17 mouse cellular contexts compared by ENCODE assay signal in genomic region chr12:71970791-71971654, GRCm38 (mm10).
DNase-seq lines count a peak whose midpoint lies in the region; ATAC-seq and TF ChIP-seq lines count a peak whose summit lies in the region.
"Had no signal": no experiment of that assay in that cellular context is flagged by ENCODE, and none has a peak within 500 bp of the region (broad histone marks: within the 10 kb centered on the region; RNA-seq: fewer than 3 reads in every experiment).

No protein-coding gene starts in this region.

- 46% methylated on average over 9 of the region's 9 CpGs for WGBS in intestine, embryonic 14.5 days
- 57% methylated on average over 9 of the region's 9 CpGs for WGBS in intestine, postnatal 0 days
- WGBS in liver, embryonic 14.5 days (ENCODE audit: insufficient replicate concordance): 50% methylated on average over 9 of the region's 9 CpGs

- no peak for TF ChIP-seq EP300 in MEL (IDR thresholded peaks at IDR 0.05; ENCODE audit: low read depth in 1 of 2, low read length in 2 of 2)
- TF ChIP-seq EP300 in liver, embryonic 14.5 days (IDR thresholded peaks at IDR 0.05; ENCODE audit: low read depth): 0 out of 2 replicates have a peak, but pooled peaks have one; percentile 15

- ATAC-seq in intestine, embryonic 14.5 days (replicated peaks; ENCODE audit: low FRiP score, low TSS enrichment, low read depth): no peak
- no peak for ATAC-seq in intestine, postnatal 0 days
- peak; percentile 57; the same call in 1 of the 2 replicates for ATAC-seq in liver, embryonic 14.5 days (ENCODE audit: insufficient read depth)
- ATAC-seq: CD4-positive, CD25-positive, alpha-beta regulatory T cell, adult 4 months had no signal

- H3K27ac ChIP-seq in intestine, embryonic 14.5 days (ENCODE audit: low read depth): peak overlapping the region; percentile 74
- no peak overlapping the region for H3K27ac ChIP-seq in intestine, postnatal 0 days (ENCODE audit: low read depth, low read length)
- H3K27ac ChIP-seq in MEL (ENCODE audit: control insufficient read depth, low read depth, low read length): no peak overlapping the region
- no peak overlapping the region for H3K27ac ChIP-seq in liver, embryonic 14.5 days
- H3K27ac ChIP-seq: limb, embryonic 13.5 days had no signal

- TF ChIP-seq CTCF in intestine, postnatal 0 days (IDR thresholded peaks at IDR 0.05; ENCODE audit: low read depth): no peak
- TF ChIP-seq CTCF in MEL (IDR thresholded peaks at IDR 0.05 in 2 of 3, conservative IDR thresholded peaks at IDR 0.05 in 1 of 3; ENCODE audit: control insufficient read depth in 1 of 3, insufficient read depth in 1 of 3, low read depth in 2 of 3, low read length in 3 of 3, poor library complexity in 1 of 3, severe bottlenecking in 1 of 3): no peak
- TF ChIP-seq CTCF in liver, embryonic 14.5 days (IDR thresholded peaks at IDR 0.05; ENCODE audit: low read depth): no peak

- no peak overlapping the region for H3K4me3 ChIP-seq in intestine, embryonic 14.5 days (ENCODE audit: low read depth, low read length)
- H3K4me3 ChIP-seq in intestine, postnatal 0 days (ENCODE audit: low read depth, low read length): no peak overlapping the region
- no peak overlapping the region for H3K4me3 ChIP-seq in MEL (ENCODE audit: control insufficient read depth in 1 of 2, insufficient read depth in 1 of 2, low read depth in 2 of 2, low read length in 2 of 2)
- no peak overlapping the region for H3K4me3 ChIP-seq in liver, embryonic 14.5 days (ENCODE audit: insufficient read depth in 1 of 2, low read depth in 2 of 2, low read length in 2 of 2)
- H3K4me3 ChIP-seq: embryonic facial prominence, embryonic 12.5 days; limb, embryonic 13.5 days had no signal

- no peaks in the 10 kb centered on the region for H3K79me2 ChIP-seq in MEL (ENCODE audit: control insufficient read depth, insufficient read depth, low read length, poor library complexity)

- H3K9ac ChIP-seq in intestine, embryonic 14.5 days (ENCODE audit: low read length): no peak overlapping the region
- H3K9ac ChIP-seq in intestine, postnatal 0 days (ENCODE audit: low read depth, low read length): no peak overlapping the region
- no peak overlapping the region for H3K9ac ChIP-seq in MEL (ENCODE audit: control insufficient read depth, low read depth, low read length, poor library complexity, severe bottlenecking)
- no peak overlapping the region for H3K9ac ChIP-seq in liver, embryonic 14.5 days (replicated peaks)
- H3K9ac ChIP-seq: embryonic facial prominence, embryonic 12.5 days; limb, embryonic 13.5 days had no signal

- TF ChIP-seq POLR2A in MEL (IDR thresholded peaks at IDR 0.05; ENCODE audit: control insufficient read depth in 1 of 2, insufficient read depth in 1 of 2, low read depth in 1 of 2, low read length in 2 of 2, poor library complexity in 1 of 2): no peak

- no peak for TF ChIP-seq RAD21 in MEL (IDR thresholded peaks at IDR 0.05; ENCODE audit: low read depth, low read length)

- DNase-seq in intestine, embryonic 14.5 days (ENCODE audit: low spot score): no peak
- DNase-seq in MEL (ENCODE audit: low read depth, low spot score): no peak
- peak; percentile 65 for DNase-seq in heart, adult 9 months (ENCODE audit: low spot score in 2 of 2)
- peak in 2 of 3 experiments; percentile 22 to 32 for DNase-seq in liver, embryonic 14.5 days (ENCODE audit: low read depth in 3 of 3, low spot score in 3 of 3)
- no peak for DNase-seq in ovary, postnatal 36 days (ENCODE audit: low spot score)
- no peak for DNase-seq in ovary, postnatal 14 days (ENCODE audit: low spot score)
- no peak for DNase-seq in left cerebral cortex, adult 8-10 months (ENCODE audit: low spot score in 2 of 2)
- DNase-seq: adrenal gland, postnatal 10 days; cerebellum, adult 11-12 months; gastrocnemius, postnatal 10 days; layer of hippocampus, adult 9-11 months; retina, postnatal 1 day had no signal

- H3K36me3 ChIP-seq in intestine, embryonic 14.5 days (ENCODE audit: control insufficient read depth, insufficient read depth, low read length): peaks cover 37% of the 10 kb centered on the region
- peaks cover 13% of the 10 kb centered on the region for H3K36me3 ChIP-seq in intestine, postnatal 0 days (ENCODE audit: control insufficient read depth, insufficient read depth)
- H3K36me3 ChIP-seq in MEL (ENCODE audit: control insufficient read depth in 1 of 2, insufficient read depth in 2 of 2, low read length in 2 of 2): peaks cover 0 to 3% of the 10 kb centered on the region in 2 experiments; a peak in 2 of 4 replicates
- peaks cover 35% of the 10 kb centered on the region for H3K36me3 ChIP-seq in liver, embryonic 14.5 days (replicated peaks; ENCODE audit: control insufficient read depth, insufficient read depth, low read depth)

- peaks cover 25% of the 10 kb centered on the region for H3K4me1 ChIP-seq in intestine, embryonic 14.5 days (replicated peaks; ENCODE audit: control insufficient read depth, insufficient read depth, low read length)
- H3K4me1 ChIP-seq in intestine, postnatal 0 days (replicated peaks; ENCODE audit: control insufficient read depth, insufficient read depth, low read length): no peaks in the 10 kb centered on the region
- H3K4me1 ChIP-seq in MEL (ENCODE audit: control insufficient read depth in 1 of 2, insufficient read depth in 2 of 2, low read length in 2 of 2): no peaks in the 10 kb centered on the region
- peaks cover 0 to 9% of the 10 kb centered on the region in 2 experiments; a peak in 2 of 4 replicates for H3K4me1 ChIP-seq in liver, embryonic 14.5 days (replicated peaks; ENCODE audit: control insufficient read depth in 2 of 2, insufficient read depth in 2 of 2, low read length in 1 of 2)

- H3K27me3 ChIP-seq in intestine, embryonic 14.5 days (replicated peaks; ENCODE audit: control insufficient read depth, insufficient read depth, low read length): no peaks in the 10 kb centered on the region
- H3K27me3 ChIP-seq in intestine, postnatal 0 days (replicated peaks; ENCODE audit: control insufficient read depth, insufficient read depth, low read length): no peaks in the 10 kb centered on the region
- no peaks in the 10 kb centered on the region for H3K27me3 ChIP-seq in MEL (ENCODE audit: control insufficient read depth in 1 of 2, insufficient read depth in 2 of 2, low read length in 2 of 2)
- no peaks in the 10 kb centered on the region for H3K27me3 ChIP-seq in liver, embryonic 14.5 days (ENCODE audit: control insufficient read depth, insufficient read depth, low read length)
- H3K27me3 ChIP-seq: embryonic facial prominence, embryonic 12.5 days; limb, embryonic 13.5 days had no signal

- no peak overlapping the region; the same call in 1 of the 2 replicates for H3K4me2 ChIP-seq in intestine, embryonic 14.5 days (ENCODE audit: low read length)
- no peak overlapping the region for H3K4me2 ChIP-seq in intestine, postnatal 0 days (replicated peaks; ENCODE audit: low read depth)
- H3K4me2 ChIP-seq in liver, embryonic 14.5 days (ENCODE audit: low read depth): no peak overlapping the region
- H3K4me2 ChIP-seq: embryonic facial prominence, embryonic 12.5 days; limb, embryonic 13.5 days; midbrain, embryonic 11.5 days had no signal

- no peaks in the 10 kb centered on the region for H3K9me3 ChIP-seq in intestine, embryonic 14.5 days (ENCODE audit: control insufficient read depth, low read length)
- H3K9me3 ChIP-seq in intestine, postnatal 0 days (ENCODE audit: control insufficient read depth): no peaks in the 10 kb centered on the region
- no peaks in the 10 kb centered on the region for H3K9me3 ChIP-seq in MEL (replicated peaks; ENCODE audit: insufficient read depth, low read length)
- H3K9me3 ChIP-seq in liver, embryonic 14.5 days (ENCODE audit: control insufficient read depth, low read length): no peaks in the 10 kb centered on the region
- H3K9me3 ChIP-seq: embryonic facial prominence, embryonic 12.5 days; limb, embryonic 13.5 days had no signal

TF ChIP-seq in MEL, 35 proteins besides CTCF, POLR2A, EP300 and RAD21:
- TF ChIP-seq POLR2AphosphoS5 (IDR thresholded peaks at IDR 0.05; ENCODE audit: borderline replicate concordance, low read depth, low read length) (no peak), NELFE (IDR thresholded peaks at IDR 0.05; ENCODE audit: low read depth, low read length) (no peak), TCF12 (IDR thresholded peaks at IDR 0.05; ENCODE audit: low read depth, low read length) (peak; percentile 52; the same call in 1 of the 2 replicates), BHLHE40 (IDR thresholded peaks at IDR 0.05; ENCODE audit: borderline replicate concordance, low read depth, low read length) (no peak), CHD2 (IDR thresholded peaks at IDR 0.05; ENCODE audit: low read length) (no peak), GABPA (IDR thresholded peaks at IDR 0.05; ENCODE audit: low read depth, low read length) (no peak), USF2 (IDR thresholded peaks at IDR 0.05; ENCODE audit: borderline replicate concordance in 1 of 2, insufficient read depth in 1 of 2, low read depth in 1 of 2, low read length in 2 of 2) (no peak), NRF1 (IDR thresholded peaks at IDR 0.05; ENCODE audit: insufficient read depth, low read depth, low read length, poor library complexity, severe bottlenecking) (no peak), MXI1 (IDR thresholded peaks at IDR 0.05; ENCODE audit: low read depth, low read length) (no peak), ZMIZ1 (IDR thresholded peaks at IDR 0.05; ENCODE audit: low read depth, low read length) (no peak), ZKSCAN1 (IDR thresholded peaks at IDR 0.05; ENCODE audit: low read depth, low read length) (no peak), UBTF (IDR thresholded peaks at IDR 0.05; ENCODE audit: borderline replicate concordance, insufficient read depth, low read depth, low read length) (no peak), RCOR1 (IDR thresholded peaks at IDR 0.05; ENCODE audit: low read depth, low read length) (no peak), GATA1 (IDR thresholded peaks at IDR 0.05; ENCODE audit: low read depth, low read length) (no peak), SIN3A (IDR thresholded peaks at IDR 0.05; ENCODE audit: low read length) (no peak), USF1 (IDR thresholded peaks at IDR 0.05; ENCODE audit: low read depth, low read length) (0 out of 2 replicates have a peak, but pooled peaks have one; percentile 20), ETS1 (IDR thresholded peaks at IDR 0.05; ENCODE audit: low read depth, low read length) (peak; percentile 21; the same call in 1 of the 2 replicates), ZC3H11A (IDR thresholded peaks at IDR 0.05; ENCODE audit: low read depth, low read length) (no peak), ZNF384 (IDR thresholded peaks at IDR 0.05; ENCODE audit: low read depth, low read length) (no peak)
TF ChIP-seq in MEL: peak in this region for 3.

Comparison
In these comparisons a context has a peak if more than half of its experiments do, and no peak if none do; other contexts are left out.
1. DNase-seq: peak in heart, adult 9 months (2 of 2) and liver, embryonic 14.5 days (2 of 3); none in intestine, embryonic 14.5 days (single experiment), MEL (single experiment), ovary, postnatal 36 days (single experiment), ovary, postnatal 14 days (single experiment) and left cerebral cortex, adult 8-10 months (0 of 2).